Mouse (Mus musculus) limb, embryonic 12.5 days (tissue): ENCODE results near the gene Trim31. TPM values are rescaled to one million over a fixed set of nuclear protein-coding genes. Genes with fewer than 3 reads are reported as not detected.

Experiments used
- ATAC-seq: fragments of 200-750 bp; cut with Nextera tagmentation; 2 replicates; pipeline ENCODE4 v1.8.0; 2017; ENCODE audit warnings: low read depth, moderate TSS enrichment; ENCODE audit not compliant: insufficient number of reproducible peaks, insufficient read depth, low FRiP score, low TSS enrichment
- H3K27ac ChIP-seq: fragments of 300-500 bp; sonication (generic); 2 replicates; pipeline ENCODE4 v1.5.1; 2016; ENCODE audit warnings: mild to moderate bottlenecking, moderate library complexity
- H3K27me3 ChIP-seq: fragments of 300-500 bp; sonication (generic); 2 replicates; pipeline ENCODE4 v1.6.1; 2016; ENCODE audit warnings: mild to moderate bottlenecking, moderate library complexity
- H3K36me3 ChIP-seq: fragments of 300-500 bp; sonication (generic); 2 replicates; pipeline ENCODE4 v1.6.1; 2016; ENCODE audit warnings: mild to moderate bottlenecking, moderate library complexity
- H3K4me1 ChIP-seq: fragments of 300-500 bp; sonication (generic); replicated peaks from 2 replicates; pipeline ENCODE4 v1.6.1; 2016
- H3K4me2 ChIP-seq: fragments of 300-500 bp; sonication (generic); 2 replicates; pipeline ENCODE4 v1.6.1; 2016; ENCODE audit warnings: mild to moderate bottlenecking, moderate library complexity
- H3K4me3 ChIP-seq: fragments of 300-500 bp; sonication (generic); replicated peaks from 2 replicates; pipeline ENCODE4 v1.5.1; 2016; ENCODE audit warnings: mild to moderate bottlenecking
- H3K9ac ChIP-seq: fragments of 300-500 bp; sonication (generic); replicated peaks from 2 replicates; pipeline ENCODE4 v1.6.1; 2016; ENCODE audit warnings: mild to moderate bottlenecking, moderate library complexity
- H3K9me3 ChIP-seq: fragments of 300-500 bp; sonication (generic); 2 replicates; pipeline ENCODE4 v1.6.1; 2016; ENCODE audit warnings: mild to moderate bottlenecking, moderate library complexity
- WGBS: fragments of 180-500 bp; shearing (Covaris S2); methylation state at CpG from one replicate; pipeline ENCODE4 v1.1.7; 2016; 5-methylcytosine and 5-hydroxymethylcytosine counted together
- polyA plus RNA-seq: library from polyadenylated mRNA; unstranded; fragments of >200 nt; fragmentation: Nextera tagmentation; extraction: Ambion mirVana; gene quantifications from 2 replicates; pipeline ENCODE4 v1.2.1, GENCODE M21; 2016

Gene Trim31
- polyA plus RNA-seq: not detected in 2 replicates

DNA sequence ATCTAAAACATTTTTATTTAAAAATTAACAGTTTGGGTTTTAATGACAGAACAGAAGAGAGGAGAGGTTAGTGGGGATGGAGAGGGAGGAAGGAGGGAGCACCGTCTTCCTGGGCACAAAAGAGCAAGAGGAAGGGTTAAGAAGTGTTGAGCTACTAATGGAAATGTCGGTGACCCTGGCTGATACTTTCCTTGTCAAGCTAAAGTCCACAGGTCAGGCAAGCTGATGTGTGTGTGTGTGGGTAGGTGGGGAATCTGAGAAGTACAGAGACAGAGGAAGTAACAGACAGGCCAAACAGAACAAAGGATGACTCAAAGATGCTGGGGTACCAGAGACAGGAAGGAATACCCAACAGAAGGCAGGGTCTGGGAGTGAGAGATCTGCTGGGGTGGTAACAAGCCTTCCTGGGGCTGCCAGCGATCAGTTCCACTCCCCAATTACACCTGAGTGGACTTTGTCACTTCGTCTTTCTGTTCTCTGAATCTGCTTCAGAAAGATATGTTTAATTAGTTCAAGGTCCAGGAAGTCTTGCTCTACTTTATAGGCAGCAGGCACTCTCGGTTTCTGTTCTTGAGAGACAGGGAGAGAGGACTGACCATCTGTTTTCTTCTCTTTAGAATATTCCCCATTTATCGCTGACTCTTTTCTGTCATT lies at the start of gene Trim31:
Gene Trim31, plus strand, starts transcription at position 567 of the 654 bp plus-strand sequence.
- Histone ChIP-seq H3K4me2 (no peak within 1 kb of the TSS), H3K4me3 (no peak within 1 kb of the TSS), H3K36me3 (no peaks in the 10 kb centered on the region), H3K27me3 (no peaks in the 10 kb centered on the region), H3K9ac (no peak within 1 kb of the TSS), H3K27ac (no peak within 1 kb of the TSS), H3K9me3 (no peaks in the 10 kb centered on the region), H3K4me1 (no peaks in the 10 kb centered on the region)
- no peak for ATAC-seq
- 63% methylated on average over 6 of the region's 6 CpGs for WGBS

DNA sequence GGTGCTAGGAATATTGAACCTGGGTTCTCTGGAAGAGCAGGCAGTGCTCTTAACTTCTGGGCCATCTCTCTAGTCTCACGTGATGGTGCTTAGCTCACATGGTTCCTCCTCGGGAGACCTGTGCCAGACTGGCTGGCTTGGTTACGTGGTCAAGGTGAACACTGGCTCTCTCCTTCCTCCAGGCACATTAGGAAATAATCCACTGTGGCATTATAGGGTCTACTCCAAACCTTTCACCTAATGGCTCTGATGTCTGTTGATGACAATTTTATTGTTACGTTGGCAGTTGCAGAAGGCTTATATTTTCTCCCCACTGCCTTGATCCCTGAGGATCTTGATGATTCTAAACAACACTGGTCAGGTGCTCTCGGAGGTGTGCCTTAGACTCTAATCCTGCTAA lies 49.0 kb upstream of the Trim31 start:
- no peak for ATAC-seq
- 75% methylated on average over 5 of the region's 5 CpGs for WGBS
- no peaks in the 10 kb centered on the region for H3K9me3 ChIP-seq
- no peak overlapping the region for H3K4me2 ChIP-seq
- no peak overlapping the region for H3K27ac ChIP-seq
- no peak overlapping the region for H3K9ac ChIP-seq
- peaks cover 11% of the 10 kb centered on the region for H3K4me1 ChIP-seq
- H3K36me3 ChIP-seq: peaks cover 51% of the 10 kb centered on the region
- H3K27me3 ChIP-seq: no peaks in the 10 kb centered on the region
- H3K4me3 ChIP-seq: no peak overlapping the region

DNA sequence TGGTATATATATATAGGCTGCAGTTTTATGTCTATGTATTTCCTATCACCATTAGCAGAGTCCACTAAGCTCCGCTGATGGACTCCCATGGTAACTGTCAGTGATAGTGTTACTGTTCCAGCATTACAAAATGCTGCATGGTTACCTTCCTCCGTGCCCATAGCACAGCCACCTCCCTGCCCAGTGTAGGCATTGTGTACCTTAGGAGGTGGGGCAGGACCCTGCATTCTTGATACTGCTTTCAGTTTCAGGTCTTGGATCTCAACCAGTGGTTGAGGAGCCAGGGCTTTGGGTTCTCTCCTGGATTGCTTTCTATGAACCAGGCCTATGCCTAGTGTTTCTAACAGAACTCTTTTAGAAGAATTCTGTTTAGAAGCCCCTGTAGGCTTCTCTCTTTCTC lies 47.9 kb upstream of the Trim31 start:
- Histone ChIP-seq H3K4me1 (no peaks in the 10 kb centered on the region; the same call in 1 of the 2 replicates), H3K36me3 (peaks cover 55% of the 10 kb centered on the region), H3K9ac (no peak overlapping the region), H3K27me3 (no peaks in the 10 kb centered on the region), H3K27ac (no peak overlapping the region), H3K4me3 (no peak overlapping the region), H3K9me3 (no peaks in the 10 kb centered on the region), H3K4me2 (no peak overlapping the region)
- 95% methylated on average over 2 of the region's 2 CpGs for WGBS
- no peak for ATAC-seq

DNA sequence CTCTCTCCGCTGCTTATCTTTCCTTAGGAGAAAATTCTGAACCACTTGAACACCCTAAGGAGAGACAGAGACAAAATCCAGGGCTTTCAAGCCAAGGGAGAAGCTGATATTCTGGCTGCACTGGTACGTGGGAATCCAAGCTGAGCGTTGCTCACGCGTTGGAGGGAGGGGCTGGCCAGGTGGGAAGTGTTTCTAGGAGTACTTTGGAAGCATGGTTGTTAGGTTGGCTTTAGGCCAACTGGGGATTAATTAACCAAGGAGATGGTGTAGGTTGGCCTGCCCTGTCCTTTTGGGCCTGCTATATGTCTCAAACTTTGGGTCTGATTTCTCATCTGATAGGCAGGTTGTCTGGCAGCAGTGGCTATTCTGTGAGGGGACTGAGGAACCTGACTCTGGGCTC lies 46.7 kb upstream of the Trim31 start:
- WGBS: 91% methylated on average over 5 of the region's 5 CpGs
- ATAC-seq: no peak
- H3K36me3 ChIP-seq: peaks cover 61% of the 10 kb centered on the region

DNA sequence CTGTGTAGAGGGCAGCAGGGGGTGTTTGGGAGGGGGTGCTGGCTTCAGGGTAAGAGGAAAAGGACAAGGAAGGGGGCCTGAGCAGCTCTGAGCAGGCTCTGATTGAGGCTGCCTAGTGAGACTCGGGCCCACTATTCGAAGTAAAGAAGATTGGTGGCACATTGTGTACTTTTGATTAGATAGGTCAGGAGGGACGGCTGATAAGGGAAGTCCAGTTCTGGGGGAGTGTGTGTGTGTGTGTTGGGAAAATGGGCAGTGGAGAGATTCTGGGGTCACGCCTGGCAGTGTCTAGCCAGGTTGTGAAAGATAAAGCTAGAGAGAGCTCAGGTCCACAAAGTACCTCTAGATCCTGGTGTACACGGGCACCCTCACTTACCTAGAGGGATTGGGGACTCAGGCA lies 46.3 kb upstream of the Trim31 start:
- no peak overlapping the region for H3K4me2 ChIP-seq
- peaks cover 63% of the 10 kb centered on the region for H3K36me3 ChIP-seq
- no peak overlapping the region for H3K9ac ChIP-seq
- H3K4me1 ChIP-seq: no peaks in the 10 kb centered on the region
- ATAC-seq: no peak
- H3K9me3 ChIP-seq: no peaks in the 10 kb centered on the region
- H3K27me3 ChIP-seq: no peaks in the 10 kb centered on the region
- 85% methylated on average over 5 of the region's 5 CpGs for WGBS
- no peak overlapping the region for H3K27ac ChIP-seq
- no peak overlapping the region for H3K4me3 ChIP-seq

More for the DNA sequence above, 46.7 kb upstream of the Trim31 start:
- no peak overlapping the region for H3K4me3 ChIP-seq
- no peaks in the 10 kb centered on the region for H3K27me3 ChIP-seq
- H3K4me2 ChIP-seq: no peak overlapping the region
- no peaks in the 10 kb centered on the region for H3K4me1 ChIP-seq
- H3K9me3 ChIP-seq: no peaks in the 10 kb centered on the region
- no peak overlapping the region for H3K27ac ChIP-seq
- H3K9ac ChIP-seq: no peak overlapping the region

DNA sequence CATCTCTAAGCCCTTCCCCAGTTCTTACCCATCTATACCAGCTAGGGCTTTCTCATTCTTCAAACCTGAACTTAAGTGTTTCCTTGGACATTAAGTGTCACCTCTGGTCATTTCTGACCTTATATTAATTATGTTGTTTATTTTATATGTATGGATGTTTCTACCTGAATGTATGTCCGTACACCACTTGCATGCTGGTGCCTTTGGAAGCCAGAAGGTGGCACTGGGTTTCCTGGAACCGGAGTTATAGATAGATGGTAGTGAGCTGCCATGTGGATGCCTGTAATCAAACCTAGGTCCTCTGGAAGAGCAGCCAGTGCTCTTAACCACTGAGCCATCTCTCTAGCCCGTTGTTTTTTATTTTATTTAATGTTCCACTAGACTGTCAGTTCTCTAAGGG lies 42.4 kb upstream of the Trim31 start:
- no peaks in the 10 kb centered on the region for H3K4me1 ChIP-seq
- WGBS: 90% methylated on average over 3 of the region's 3 CpGs
- no peak overlapping the region for H3K27ac ChIP-seq
- peaks cover 96% of the 10 kb centered on the region for H3K36me3 ChIP-seq
- H3K27me3 ChIP-seq: no peaks in the 10 kb centered on the region
- no peaks in the 10 kb centered on the region for H3K9me3 ChIP-seq
- H3K4me2 ChIP-seq: no peak overlapping the region
- no peak overlapping the region for H3K9ac ChIP-seq
- no peak for ATAC-seq
- no peak overlapping the region for H3K4me3 ChIP-seq

DNA sequence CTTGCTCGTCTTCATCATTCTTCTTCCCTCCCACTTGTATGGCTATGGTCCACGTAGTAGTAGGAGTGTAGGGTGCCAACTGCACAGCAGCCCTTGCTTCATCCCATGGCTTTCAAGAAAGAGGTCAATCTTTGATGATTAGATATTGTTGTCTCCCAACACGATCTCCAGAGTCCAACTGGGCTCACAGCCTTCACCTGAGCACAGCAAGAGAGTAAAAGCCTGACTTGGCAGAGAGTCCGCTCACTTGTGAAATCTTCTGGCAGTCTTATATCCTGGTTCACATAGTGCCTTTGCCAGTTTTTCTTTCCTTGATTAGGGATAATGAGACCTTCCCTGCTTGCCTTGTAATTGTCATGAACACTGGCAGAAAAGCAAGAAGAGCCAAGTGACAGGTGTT lies 41.7 kb upstream of the Trim31 start:
- Histone ChIP-seq H3K9me3 (no peaks in the 10 kb centered on the region), H3K27me3 (no peaks in the 10 kb centered on the region), H3K4me1 (no peaks in the 10 kb centered on the region), H3K4me2 (no peak overlapping the region), H3K4me3 (no peak overlapping the region), H3K27ac (no peak overlapping the region), H3K36me3 (peaks cover 88% of the 10 kb centered on the region), H3K9ac (no peak overlapping the region)
- WGBS: 93% methylated on average over 4 of the region's 4 CpGs
- no peak for ATAC-seq

DNA sequence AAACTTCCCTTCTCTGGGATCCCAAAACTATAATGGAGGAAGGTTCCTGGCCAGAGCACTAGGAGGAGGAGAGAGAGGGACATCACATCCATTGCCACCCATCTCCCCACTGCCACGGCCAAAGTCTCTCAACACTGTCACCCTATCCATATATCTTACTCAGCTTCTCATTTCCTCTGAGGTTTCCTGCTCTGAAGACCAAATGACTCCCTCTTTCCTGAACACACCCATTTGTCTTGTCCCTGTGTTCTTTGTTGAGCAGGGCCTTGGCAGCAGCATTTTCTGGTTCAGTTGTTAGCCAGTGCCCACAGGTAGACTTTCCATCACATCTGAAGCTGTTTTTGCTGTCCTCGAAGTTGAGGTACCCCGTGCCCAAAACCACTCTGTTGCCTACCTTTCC lies 39.7 kb upstream of the Trim31 start:
- Histone ChIP-seq H3K27ac (no peak overlapping the region), H3K4me1 (no peaks in the 10 kb centered on the region; the same call in 1 of the 2 replicates), H3K27me3 (no peaks in the 10 kb centered on the region), H3K9me3 (no peaks in the 10 kb centered on the region), H3K9ac (no peak overlapping the region), H3K36me3 (peaks cover 69% of the 10 kb centered on the region), H3K4me3 (no peak overlapping the region), H3K4me2 (no peak overlapping the region)
- ATAC-seq: no peak
- WGBS: 90% methylated on average over 3 of the region's 3 CpGs

DNA sequence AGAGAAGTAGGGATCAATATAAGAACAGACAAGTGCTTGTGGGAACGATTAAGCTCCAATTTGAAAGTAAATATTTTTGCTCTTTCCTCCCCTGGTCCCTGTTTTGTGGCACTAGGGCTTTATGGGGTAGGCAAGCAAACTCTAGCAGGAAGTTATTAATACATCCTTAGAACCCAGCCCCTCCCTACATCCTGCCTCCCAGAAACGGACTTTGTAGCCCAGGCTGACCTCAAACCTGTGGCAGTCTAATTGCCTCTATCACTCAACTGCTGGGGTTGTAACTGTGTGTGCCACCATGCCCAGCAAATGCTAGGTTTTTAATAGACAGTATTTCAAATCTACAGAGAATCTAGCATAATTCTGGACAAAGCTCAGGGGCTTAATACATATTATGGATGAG lies 36.2 kb upstream of the Trim31 start:
- Histone ChIP-seq H3K4me3 (no peak overlapping the region), H3K27ac (no peak overlapping the region), H3K4me2 (no peak overlapping the region), H3K4me1 (peaks cover 2% of the 10 kb centered on the region; the same call in 1 of the 2 replicates), H3K9ac (no peak overlapping the region), H3K36me3 (peaks cover 36% of the 10 kb centered on the region), H3K9me3 (no peaks in the 10 kb centered on the region), H3K27me3 (peaks cover 20% of the 10 kb centered on the region)
- no peak for ATAC-seq
- WGBS: 49% methylated on average over 2 of the region's 2 CpGs

DNA sequence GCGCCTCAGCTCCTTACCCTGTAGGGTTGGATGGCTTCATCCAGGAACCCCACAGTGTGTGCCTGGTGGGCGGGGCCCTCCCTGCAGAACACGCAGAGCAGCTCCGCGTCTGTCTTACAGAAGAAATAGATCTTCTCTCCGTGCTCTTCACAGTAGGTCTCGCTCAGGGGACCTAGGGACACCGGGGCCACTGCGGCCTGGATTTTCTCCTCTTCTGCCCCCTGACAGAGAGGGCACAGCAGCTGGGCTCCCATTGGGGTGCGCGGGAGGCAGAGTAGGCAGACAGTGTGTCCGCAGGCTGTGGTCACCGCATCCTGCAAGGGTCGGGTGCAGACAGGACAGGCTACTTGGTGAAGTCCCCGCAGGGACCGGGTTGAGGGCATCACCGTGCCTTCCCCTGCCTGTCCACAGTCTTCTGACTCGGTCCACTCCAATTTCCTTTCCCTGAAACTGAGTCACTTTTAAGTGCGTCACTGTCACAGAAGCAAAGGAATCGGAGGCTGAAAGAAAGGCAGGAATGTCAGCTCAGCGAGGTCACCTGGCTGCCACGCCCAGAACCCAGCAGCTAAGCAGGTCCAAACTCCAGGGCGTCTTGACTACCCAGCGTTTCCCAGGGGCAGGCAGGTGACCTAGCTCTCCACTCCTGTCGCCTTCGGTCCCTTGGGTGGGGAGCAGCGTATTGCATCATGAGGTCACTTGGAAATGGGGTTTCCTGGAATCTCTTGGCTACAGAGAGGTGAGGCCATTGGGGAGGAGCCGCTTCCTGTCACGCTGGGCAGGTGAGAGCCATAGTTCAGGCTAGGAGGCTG lies 31.0 kb upstream of the Trim31 start, which contains the start of gene Trim15:
Gene Trim15, minus strand, starts transcription at position 492 of the 809 bp plus-strand sequence.
- 13% methylated on average over 29 of the region's 29 CpGs for WGBS
- H3K9me3 ChIP-seq: no peaks in the 10 kb centered on the region
- H3K27me3 ChIP-seq: peaks cover 38% of the 10 kb centered on the region
- peak within 1 kb of the TSS; percentile 32 for H3K4me2 ChIP-seq
- ATAC-seq: no peak
- H3K36me3 ChIP-seq: no peaks in the 10 kb centered on the region
- H3K9ac ChIP-seq: no peak within 1 kb of the TSS
- H3K27ac ChIP-seq: no peak within 1 kb of the TSS
- peak within 1 kb of the TSS; percentile 15 for H3K4me3 ChIP-seq
- peaks cover 8% of the 10 kb centered on the region; the same call in 1 of the 2 replicates for H3K4me1 ChIP-seq

DNA sequence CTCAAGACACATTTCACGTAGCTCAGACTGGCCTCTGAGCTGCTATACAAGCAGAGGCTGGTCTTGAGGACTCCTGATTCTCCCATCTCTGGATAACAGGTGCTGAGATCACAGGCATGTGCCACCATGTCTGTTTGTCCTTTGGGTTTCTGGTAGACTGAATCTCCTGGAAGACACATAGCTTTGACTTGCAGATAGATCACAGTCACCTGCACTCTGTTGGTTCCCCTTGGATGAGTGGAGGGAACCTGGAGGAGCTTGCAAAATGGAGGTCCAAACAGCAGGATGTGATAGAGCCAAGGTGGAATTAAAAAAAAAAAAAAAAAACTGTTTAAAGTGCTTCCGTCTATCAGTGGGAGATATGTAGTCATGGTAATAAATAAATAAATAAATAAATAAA lies 29.1 kb upstream of the Trim31 start:
- H3K9ac ChIP-seq: no peak overlapping the region
- H3K4me3 ChIP-seq: no peak overlapping the region
- H3K27me3 ChIP-seq: peaks cover 38% of the 10 kb centered on the region
- ATAC-seq: no peak
- no peaks in the 10 kb centered on the region for H3K9me3 ChIP-seq
- 78% methylated on average over 2 of the region's 2 CpGs for WGBS
- H3K4me2 ChIP-seq: no peak overlapping the region
- no peak overlapping the region for H3K27ac ChIP-seq
- no peaks in the 10 kb centered on the region for H3K36me3 ChIP-seq
- H3K4me1 ChIP-seq: peaks cover 8% of the 10 kb centered on the region; the same call in 1 of the 2 replicates
